28 mouse cellular contexts compared by ENCODE assay signal in the genomic region with DNA sequence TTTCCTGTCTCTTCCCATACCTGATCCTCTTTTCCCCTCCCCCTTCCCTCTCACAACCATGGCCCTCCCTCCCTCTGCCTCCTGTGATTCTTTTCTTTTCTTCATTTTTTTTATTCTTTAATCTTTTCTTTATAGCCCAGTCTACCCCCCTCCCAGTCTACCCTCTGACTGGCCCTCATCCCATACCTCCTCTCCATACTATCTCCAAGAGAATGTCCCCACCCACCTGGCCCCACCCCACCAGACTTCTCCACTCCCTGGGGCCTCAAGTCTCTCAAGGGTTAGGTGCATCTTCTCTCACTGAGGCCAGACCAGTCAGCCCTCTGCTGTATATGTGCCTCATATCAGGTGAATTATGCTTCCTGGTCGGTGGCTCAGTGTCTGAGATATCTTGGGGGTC.
A peak's percentile ranks its signal among the peaks of the same experiment; 100 is the strongest.
DNase-seq lines count a peak whose midpoint lies in the region; ATAC-seq and TF ChIP-seq lines count a peak whose summit lies in the region.
"Had no signal": no experiment of that assay in that cellular context is flagged by ENCODE, and none has a peak within 500 bp of the region (broad histone marks: within the 10 kb centered on the region; RNA-seq: fewer than 3 reads in every experiment).

No protein-coding gene starts in this region.

- no peaks in the 10 kb centered on the region for H3K36me3 ChIP-seq in embryonic facial prominence, embryonic 11.5 days (replicated peaks; ENCODE audit: control insufficient read depth, insufficient read depth, low read depth, low read length)
- no peaks in the 10 kb centered on the region for H3K36me3 ChIP-seq in embryonic facial prominence, embryonic 10.5 days (replicated peaks)
- no peaks in the 10 kb centered on the region for H3K36me3 ChIP-seq in hindbrain, embryonic 11.5 days (ENCODE audit: control insufficient read depth, insufficient read depth, low read length)
- H3K36me3 ChIP-seq in hindbrain, postnatal 0 days (ENCODE audit: insufficient read depth, low read length) = no peaks in the 10 kb centered on the region
- H3K36me3 ChIP-seq in lung, embryonic 15.5 days = no peaks in the 10 kb centered on the region
- H3K36me3 ChIP-seq in midbrain, embryonic 14.5 days (ENCODE audit: control insufficient read depth, insufficient read depth, low read length) = no peaks in the 10 kb centered on the region
- H3K36me3 ChIP-seq in midbrain, postnatal 0 days (ENCODE audit: insufficient read depth, low read length) = no peaks in the 10 kb centered on the region
- H3K36me3 ChIP-seq: embryonic facial prominence, embryonic 13.5 days; embryonic facial prominence, embryonic 15.5 days; forebrain, embryonic 10.5 days; forebrain, embryonic 15.5 days; G1E had no signal

- 0 out of 2 replicates have a peak, but pooled peaks have one; percentile 18 for ATAC-seq in embryonic facial prominence, embryonic 11.5 days (replicated peaks; ENCODE audit: insufficient number of reproducible peaks, low FRiP score, low TSS enrichment, low read depth)
- 0 out of 2 replicates have a peak, but pooled peaks have one; percentile 36 for ATAC-seq in hindbrain, embryonic 11.5 days (ENCODE audit: low FRiP score)
- ATAC-seq in hindbrain, postnatal 0 days = no peak
- peak; percentile 57; the same call in 1 of the 2 replicates for ATAC-seq in lung, embryonic 15.5 days (ENCODE audit: borderline replicate concordance, extremely low read depth, low FRiP score, low TSS enrichment)
- ATAC-seq in midbrain, embryonic 14.5 days (ENCODE audit: low FRiP score, low TSS enrichment) = 0 out of 2 replicates have a peak, but pooled peaks have one; percentile 31
- ATAC-seq in midbrain, postnatal 0 days (ENCODE audit: low FRiP score) = no peak
- ATAC-seq: activated CD4-positive, CD25-positive, alpha-beta regulatory T cell, adult 4 months; CD4-positive, CD25-positive, alpha-beta regulatory T cell, adult 4 months; forebrain, embryonic 13.5 days; forebrain, embryonic 15.5 days; Patski had no signal

- H3K4me2 ChIP-seq in embryonic facial prominence, embryonic 11.5 days (ENCODE audit: low read depth, low read length) = no peak overlapping the region
- no peak overlapping the region for H3K4me2 ChIP-seq in hindbrain, embryonic 11.5 days (replicated peaks; ENCODE audit: low read depth, low read length)
- H3K4me2 ChIP-seq in hindbrain, postnatal 0 days (ENCODE audit: low read depth, low read length) = no peak overlapping the region
- no peak overlapping the region for H3K4me2 ChIP-seq in lung, embryonic 15.5 days
- H3K4me2 ChIP-seq in midbrain, embryonic 14.5 days (ENCODE audit: low read length) = no peak overlapping the region
- H3K4me2 ChIP-seq in midbrain, postnatal 0 days (ENCODE audit: low read depth, low read length, poor library complexity, severe bottlenecking) = no peak overlapping the region
- H3K4me2 ChIP-seq: embryonic facial prominence, embryonic 13.5 days; embryonic facial prominence, embryonic 15.5 days; forebrain, embryonic 13.5 days; forebrain, embryonic 15.5 days had no signal

- no peak for TF ChIP-seq CTCF in hindbrain, postnatal 0 days (IDR thresholded peaks at IDR 0.05; ENCODE audit: low read depth)
- TF ChIP-seq CTCF in midbrain, postnatal 0 days (IDR thresholded peaks at IDR 0.05) = no peak

- no peak overlapping the region for H3K4me3 ChIP-seq in embryonic facial prominence, embryonic 11.5 days (ENCODE audit: low read depth, low read length)
- H3K4me3 ChIP-seq in embryonic facial prominence, embryonic 10.5 days = no peak overlapping the region
- no peak overlapping the region for H3K4me3 ChIP-seq in hindbrain, embryonic 11.5 days (ENCODE audit: low read depth, low read length)
- no peak overlapping the region for H3K4me3 ChIP-seq in hindbrain, postnatal 0 days (ENCODE audit: low read length)
- H3K4me3 ChIP-seq in lung, embryonic 15.5 days = no peak overlapping the region
- H3K4me3 ChIP-seq in midbrain, embryonic 14.5 days (replicated peaks; ENCODE audit: low read depth, low read length) = no peak overlapping the region
- no peak overlapping the region for H3K4me3 ChIP-seq in midbrain, postnatal 0 days (ENCODE audit: low read depth, low read length)
- H3K4me3 ChIP-seq: embryonic facial prominence, embryonic 13.5 days; embryonic facial prominence, embryonic 15.5 days; erythroblast, embryonic 14.5 days; forebrain, embryonic 10.5 days; forebrain, embryonic 13.5 days; forebrain, embryonic 15.5 days had no signal

- no peak overlapping the region for H3K27ac ChIP-seq in embryonic facial prominence, embryonic 11.5 days (replicated peaks; ENCODE audit: low read depth, low read length)
- H3K27ac ChIP-seq in embryonic facial prominence, embryonic 10.5 days (replicated peaks) = no peak overlapping the region
- H3K27ac ChIP-seq in hindbrain, embryonic 11.5 days (ENCODE audit: low read depth, low read length) = no peak overlapping the region
- no peak overlapping the region for H3K27ac ChIP-seq in hindbrain, postnatal 0 days
- H3K27ac ChIP-seq in lung, embryonic 15.5 days = no peak overlapping the region
- no peak overlapping the region for H3K27ac ChIP-seq in midbrain, embryonic 14.5 days (replicated peaks; ENCODE audit: low read depth, low read length)
- H3K27ac ChIP-seq in midbrain, postnatal 0 days (ENCODE audit: low read depth, low read length) = no peak overlapping the region
- H3K27ac ChIP-seq: embryonic facial prominence, embryonic 13.5 days; embryonic facial prominence, embryonic 15.5 days; forebrain, embryonic 10.5 days; forebrain, embryonic 13.5 days; forebrain, embryonic 15.5 days had no signal

- H3K27me3 ChIP-seq in embryonic facial prominence, embryonic 11.5 days (ENCODE audit: control insufficient read depth, insufficient read depth, low read length) = no peaks in the 10 kb centered on the region
- H3K27me3 ChIP-seq in embryonic facial prominence, embryonic 10.5 days (replicated peaks; ENCODE audit: low read depth, poor library complexity, severe bottlenecking) = no peaks in the 10 kb centered on the region
- no peaks in the 10 kb centered on the region for H3K27me3 ChIP-seq in hindbrain, embryonic 11.5 days (ENCODE audit: control insufficient read depth, insufficient read depth, low read length)
- H3K27me3 ChIP-seq in hindbrain, postnatal 0 days (ENCODE audit: insufficient read depth, low read length) = no peaks in the 10 kb centered on the region
- H3K27me3 ChIP-seq in lung, embryonic 15.5 days = no peaks in the 10 kb centered on the region
- H3K27me3 ChIP-seq in midbrain, embryonic 14.5 days (ENCODE audit: control insufficient read depth, insufficient read depth, low read length) = no peaks in the 10 kb centered on the region
- no peaks in the 10 kb centered on the region for H3K27me3 ChIP-seq in midbrain, postnatal 0 days (ENCODE audit: insufficient read depth, low read length)
- H3K27me3 ChIP-seq: CH12.LX; embryonic facial prominence, embryonic 13.5 days; embryonic facial prominence, embryonic 15.5 days; forebrain, embryonic 13.5 days; forebrain, embryonic 15.5 days; Patski had no signal

- H3K4me1 ChIP-seq in embryonic facial prominence, embryonic 11.5 days (ENCODE audit: control insufficient read depth, insufficient read depth, low read length) = no peaks in the 10 kb centered on the region
- H3K4me1 ChIP-seq in embryonic facial prominence, embryonic 10.5 days = no peaks in the 10 kb centered on the region
- H3K4me1 ChIP-seq in hindbrain, embryonic 11.5 days (replicated peaks; ENCODE audit: control insufficient read depth, insufficient read depth, low read length) = no peaks in the 10 kb centered on the region
- no peaks in the 10 kb centered on the region for H3K4me1 ChIP-seq in hindbrain, postnatal 0 days (ENCODE audit: insufficient read depth, low read length)
- H3K4me1 ChIP-seq in lung, embryonic 15.5 days = no peaks in the 10 kb centered on the region
- H3K4me1 ChIP-seq in midbrain, embryonic 14.5 days (ENCODE audit: control insufficient read depth, insufficient read depth, low read length) = no peaks in the 10 kb centered on the region
- H3K4me1 ChIP-seq in midbrain, postnatal 0 days (ENCODE audit: insufficient read depth, low read length) = no peaks in the 10 kb centered on the region
- H3K4me1 ChIP-seq: embryonic facial prominence, embryonic 13.5 days; embryonic facial prominence, embryonic 15.5 days; forebrain, embryonic 10.5 days; forebrain, embryonic 13.5 days; forebrain, embryonic 15.5 days had no signal

- 83% methylated on average over 1 of the region's 1 CpGs for WGBS in embryonic facial prominence, embryonic 11.5 days
- 80% methylated on average over 1 of the region's 1 CpGs for WGBS in embryonic facial prominence, embryonic 10.5 days
- WGBS in hindbrain, embryonic 11.5 days = 90% methylated on average over 1 of the region's 1 CpGs
- 89% methylated on average over 1 of the region's 1 CpGs for WGBS in hindbrain, postnatal 0 days
- WGBS in lung, embryonic 15.5 days = 86% methylated on average over 1 of the region's 1 CpGs
- WGBS in midbrain, embryonic 14.5 days = 83% methylated on average over 1 of the region's 1 CpGs
- 84% methylated on average over 1 of the region's 1 CpGs for WGBS in midbrain, postnatal 0 days

- DNase-seq in embryonic facial prominence, embryonic 11.5 days (ENCODE audit: low spot score) = no peak
- no peak for DNase-seq in embryonic facial prominence, embryonic 10.5 days (ENCODE audit: low spot score)
- no peak for DNase-seq in hindbrain, embryonic 11.5 days (ENCODE audit: low spot score)
- no peak for DNase-seq in hindbrain, postnatal 0 days (ENCODE audit: low spot score)
- no peak for DNase-seq in lung, postnatal 4 days
- no peak for DNase-seq in midbrain, embryonic 14.5 days
- DNase-seq in midbrain, postnatal 0 days (ENCODE audit: low spot score) = no peak
- DNase-seq: adrenal gland, adult 8-10 months; adrenal gland, postnatal 14 days; adrenal gland, postnatal 36 days; B cell, adult 2 months; cerebellum, adult 11-12 months; cerebellum, adult 2 months; cerebellum, adult 9-10 months; cerebellum, postnatal 10 days; cerebellum, postnatal 25 days had no signal

- no peaks in the 10 kb centered on the region for H3K9me3 ChIP-seq in embryonic facial prominence, embryonic 11.5 days (replicated peaks; ENCODE audit: control insufficient read depth, low read length)
- H3K9me3 ChIP-seq in embryonic facial prominence, embryonic 10.5 days = no peaks in the 10 kb centered on the region
- no peaks in the 10 kb centered on the region for H3K9me3 ChIP-seq in hindbrain, embryonic 11.5 days (ENCODE audit: control insufficient read depth, low read length)
- H3K9me3 ChIP-seq in hindbrain, postnatal 0 days (ENCODE audit: low read length) = no peaks in the 10 kb centered on the region
- no peaks in the 10 kb centered on the region for H3K9me3 ChIP-seq in lung, embryonic 15.5 days
- H3K9me3 ChIP-seq in midbrain, embryonic 14.5 days (ENCODE audit: control insufficient read depth, low read length) = no peaks in the 10 kb centered on the region
- no peaks in the 10 kb centered on the region for H3K9me3 ChIP-seq in midbrain, postnatal 0 days (ENCODE audit: low read length)
- H3K9me3 ChIP-seq: embryonic facial prominence, embryonic 13.5 days; embryonic facial prominence, embryonic 15.5 days; forebrain, embryonic 10.5 days; forebrain, embryonic 13.5 days; forebrain, embryonic 15.5 days; G1E had no signal

- H3K9ac ChIP-seq in embryonic facial prominence, embryonic 11.5 days (replicated peaks; ENCODE audit: low read length) = no peak overlapping the region
- H3K9ac ChIP-seq in hindbrain, embryonic 11.5 days (ENCODE audit: low read depth, low read length) = no peak overlapping the region
- no peak overlapping the region for H3K9ac ChIP-seq in hindbrain, postnatal 0 days (replicated peaks; ENCODE audit: low read length)
- H3K9ac ChIP-seq in lung, embryonic 15.5 days = no peak overlapping the region
- H3K9ac ChIP-seq in midbrain, embryonic 14.5 days (replicated peaks; ENCODE audit: low read length) = no peak overlapping the region
- H3K9ac ChIP-seq in midbrain, postnatal 0 days (replicated peaks; ENCODE audit: low read length, poor library complexity, severe bottlenecking) = no peak overlapping the region
- H3K9ac ChIP-seq: embryonic facial prominence, embryonic 13.5 days; embryonic facial prominence, embryonic 15.5 days; forebrain, embryonic 13.5 days; forebrain, embryonic 15.5 days had no signal

Comparison
In these comparisons a context has a peak if more than half of its experiments do, and no peak if none do; other contexts are left out.
1. ATAC-seq: peak in embryonic facial prominence, embryonic 11.5 days (single experiment), hindbrain, embryonic 11.5 days (single experiment), lung, embryonic 15.5 days (single experiment) and midbrain, embryonic 14.5 days (single experiment); none in hindbrain, postnatal 0 days (single experiment) and midbrain, postnatal 0 days (single experiment).